ENCODE assay signal across 7 mouse cellular contexts in genomic region chr10:67026375-67026774, GRCm38 (mm10).
A peak's percentile ranks its signal among the peaks of the same experiment; 100 is the strongest.
DNase-seq lines count a peak whose midpoint lies in the region; ATAC-seq and TF ChIP-seq lines count a peak whose summit lies in the region.

No protein-coding gene starts in this region.

- WGBS in intestine, embryonic 15.5 days: 75% methylated on average over 8 of the region's 8 CpGs
- WGBS in neural tube, embryonic 12.5 days: 56% methylated on average over 8 of the region's 8 CpGs

- peaks cover 5% of the 10 kb centered on the region for H3K4me1 ChIP-seq in embryonic fibroblast, embryonic 13.5 days (ENCODE audit: control insufficient read depth, insufficient read depth, low read length)
- H3K4me1 ChIP-seq in intestine, embryonic 15.5 days (replicated peaks): peaks cover 12% of the 10 kb centered on the region
- H3K4me1 ChIP-seq in neural tube, embryonic 12.5 days: peaks cover 11% of the 10 kb centered on the region

- no peak for TF ChIP-seq CTCF in layer of hippocampus, adult 2 months (conservative IDR thresholded peaks at IDR 0.05)
- TF ChIP-seq CTCF in embryonic fibroblast, embryonic 13.5 days (IDR thresholded peaks at IDR 0.05; ENCODE audit: borderline replicate concordance, insufficient read depth, low read length): no peak

- no peak overlapping the region for H3K4me3 ChIP-seq in layer of hippocampus, adult 2 months
- no peak overlapping the region for H3K4me3 ChIP-seq in embryonic fibroblast, embryonic 13.5 days (ENCODE audit: insufficient read depth, low read length)
- H3K4me3 ChIP-seq in intestine, embryonic 15.5 days (replicated peaks): no peak overlapping the region
- no peak overlapping the region for H3K4me3 ChIP-seq in neural tube, embryonic 12.5 days

- intact Hi-C loops in left cerebral cortex, postnatal 14 days (cut with DNase I): loop anchor here (10.0 kb wide), 1 partner anchor 158 kb away; no protein-coding TSS in a partner anchor

- peak overlapping the region; percentile 77 for H3K27ac ChIP-seq in layer of hippocampus, adult 2 months
- peak overlapping the region; percentile 59 for H3K27ac ChIP-seq in embryonic fibroblast, embryonic 13.5 days (ENCODE audit: insufficient read depth, low read length)
- H3K27ac ChIP-seq in intestine, embryonic 15.5 days: peak overlapping the region; percentile 80
- no peak overlapping the region for H3K27ac ChIP-seq in neural tube, embryonic 12.5 days

- ATAC-seq in intestine, embryonic 15.5 days: peak; percentile 55
- peak; percentile 39; the same call in 1 of the 2 replicates for ATAC-seq in neural tube, embryonic 12.5 days (ENCODE audit: low FRiP score, low read depth)
- no peak for ATAC-seq in inflammation-experienced regulatory T-cells, adult 6 months

- H3K27me3 ChIP-seq in intestine, embryonic 15.5 days (replicated peaks): no peaks in the 10 kb centered on the region
- H3K27me3 ChIP-seq in neural tube, embryonic 12.5 days (replicated peaks): no peaks in the 10 kb centered on the region

- no peak overlapping the region for H3K9ac ChIP-seq in intestine, embryonic 15.5 days
- H3K9ac ChIP-seq in neural tube, embryonic 12.5 days: no peak overlapping the region

- H3K9me3 ChIP-seq in intestine, embryonic 15.5 days: no peaks in the 10 kb centered on the region
- H3K9me3 ChIP-seq in neural tube, embryonic 12.5 days: no peaks in the 10 kb centered on the region

- no peak for TF ChIP-seq POLR2A in embryonic fibroblast, embryonic 13.5 days (IDR thresholded peaks at IDR 0.05; ENCODE audit: low read depth, low read length)

- H3K4me2 ChIP-seq in intestine, embryonic 15.5 days (replicated peaks): no peak overlapping the region
- no peak overlapping the region for H3K4me2 ChIP-seq in neural tube, embryonic 12.5 days (replicated peaks)

- H3K36me3 ChIP-seq in intestine, embryonic 15.5 days: no peaks in the 10 kb centered on the region
- peaks cover 7% of the 10 kb centered on the region for H3K36me3 ChIP-seq in neural tube, embryonic 12.5 days

- no peak for DNase-seq in layer of hippocampus, adult 2 months (ENCODE audit: low spot score in 2 of 2)
- no peak for DNase-seq in layer of hippocampus, adult 18-20 months (ENCODE audit: low spot score in 2 of 2)
- no peak for DNase-seq in left cerebral cortex, postnatal 14 days (ENCODE audit: low spot score in 2 of 2)
